Mouse (Mus musculus) limb, embryonic 12.5 days (tissue): ENCODE measurements around the gene Pccb. TPM values are rescaled to one million over a fixed set of nuclear protein-coding genes. Genes with fewer than 3 reads are reported as not detected.

Experiments used
- ATAC-seq: fragments of 200-750 bp; cut with Nextera tagmentation; 2 replicates; pipeline ENCODE4 v1.8.0; 2017; ENCODE audit warnings: low read depth, moderate TSS enrichment; ENCODE audit not compliant: insufficient number of reproducible peaks, insufficient read depth, low FRiP score, low TSS enrichment
- H3K27ac ChIP-seq: fragments of 300-500 bp; sonication (generic); 2 replicates; pipeline ENCODE4 v1.5.1; 2016; ENCODE audit warnings: mild to moderate bottlenecking, moderate library complexity
- H3K27me3 ChIP-seq: fragments of 300-500 bp; sonication (generic); 2 replicates; pipeline ENCODE4 v1.6.1; 2016; ENCODE audit warnings: mild to moderate bottlenecking, moderate library complexity
- H3K36me3 ChIP-seq: fragments of 300-500 bp; sonication (generic); 2 replicates; pipeline ENCODE4 v1.6.1; 2016; ENCODE audit warnings: mild to moderate bottlenecking, moderate library complexity
- H3K4me1 ChIP-seq: fragments of 300-500 bp; sonication (generic); replicated peaks from 2 replicates; pipeline ENCODE4 v1.6.1; 2016
- H3K4me2 ChIP-seq: fragments of 300-500 bp; sonication (generic); 2 replicates; pipeline ENCODE4 v1.6.1; 2016; ENCODE audit warnings: mild to moderate bottlenecking, moderate library complexity
- H3K4me3 ChIP-seq: fragments of 300-500 bp; sonication (generic); replicated peaks from 2 replicates; pipeline ENCODE4 v1.5.1; 2016; ENCODE audit warnings: mild to moderate bottlenecking
- H3K9ac ChIP-seq: fragments of 300-500 bp; sonication (generic); replicated peaks from 2 replicates; pipeline ENCODE4 v1.6.1; 2016; ENCODE audit warnings: mild to moderate bottlenecking, moderate library complexity
- H3K9me3 ChIP-seq: fragments of 300-500 bp; sonication (generic); 2 replicates; pipeline ENCODE4 v1.6.1; 2016; ENCODE audit warnings: mild to moderate bottlenecking, moderate library complexity
- WGBS: fragments of 180-500 bp; shearing (Covaris S2); methylation state at CpG from one replicate; pipeline ENCODE4 v1.1.7; 2016; 5-methylcytosine and 5-hydroxymethylcytosine counted together
- polyA plus RNA-seq: library from polyadenylated mRNA; unstranded; fragments of >200 nt; fragmentation: Nextera tagmentation; extraction: Ambion mirVana; gene quantifications from 2 replicates; pipeline ENCODE4 v1.2.1, GENCODE M21; 2016

The Pccb gene
- polyA plus RNA-seq, 1 experiment from 2014 or later: 21.4 TPM

GRCm38 (mm10) chr9:101042249-101042648 lies 7.6 kb upstream of the Pccb start:
- H3K9me3 ChIP-seq: no peaks in the 10 kb centered on the region
- no peak overlapping the region for H3K27ac ChIP-seq
- no peaks in the 10 kb centered on the region for H3K36me3 ChIP-seq
- no peak overlapping the region for H3K4me3 ChIP-seq
- no peak overlapping the region for H3K4me2 ChIP-seq
- no peak overlapping the region for H3K9ac ChIP-seq
- H3K27me3 ChIP-seq: no peaks in the 10 kb centered on the region
- no peaks in the 10 kb centered on the region for H3K4me1 ChIP-seq
- WGBS: 77% methylated on average over 9 of the region's 9 CpGs
- no peak for ATAC-seq

- no peaks in the 10 kb centered on the region for H3K27me3 ChIP-seq
- no peak overlapping the region for H3K9ac ChIP-seq
- H3K36me3 ChIP-seq: no peaks in the 10 kb centered on the region
- 77% methylated on average over 5 of the region's 5 CpGs for WGBS
- no peak overlapping the region for H3K27ac ChIP-seq
- ATAC-seq: no peak
- no peak overlapping the region for H3K4me3 ChIP-seq
- no peaks in the 10 kb centered on the region for H3K9me3 ChIP-seq
- no peaks in the 10 kb centered on the region for H3K4me1 ChIP-seq
- H3K4me2 ChIP-seq: no peak overlapping the region
Observed at GRCm38 (mm10) chr9:101041508-101041907, 6.8 kb upstream of the Pccb start.

- WGBS: 64% methylated on average over 5 of the region's 5 CpGs
- Histone ChIP-seq H3K9ac (no peak overlapping the region), H3K27me3 (no peaks in the 10 kb centered on the region), H3K36me3 (no peaks in the 10 kb centered on the region), H3K9me3 (no peaks in the 10 kb centered on the region), H3K4me3 (no peak overlapping the region), H3K4me2 (no peak overlapping the region), H3K4me1 (peaks cover 7% of the 10 kb centered on the region), H3K27ac (no peak overlapping the region)
- ATAC-seq: no peak
Observed at GRCm38 (mm10) chr9:101038634-101039033, 3.9 kb upstream of the Pccb start.

- H3K4me2 ChIP-seq: no peak overlapping the region
- WGBS: 37% methylated on average over 7 of the region's 7 CpGs
- no peak overlapping the region for H3K9ac ChIP-seq
- no peak for ATAC-seq
- H3K4me3 ChIP-seq: no peak overlapping the region
- no peaks in the 10 kb centered on the region for H3K27me3 ChIP-seq
- no peak overlapping the region for H3K27ac ChIP-seq
- H3K4me1 ChIP-seq: peaks cover 11% of the 10 kb centered on the region
- H3K9me3 ChIP-seq: no peaks in the 10 kb centered on the region
- no peaks in the 10 kb centered on the region for H3K36me3 ChIP-seq
Observed at GRCm38 (mm10) chr9:101037396-101037795, 2.7 kb upstream of the Pccb start.

GRCm38 (mm10) chr9:101036876-101037275 lies 2.2 kb upstream of the Pccb start:
- peaks cover 2% of the 10 kb centered on the region; the same call in 1 of the 2 replicates for H3K36me3 ChIP-seq
- no peak overlapping the region for H3K4me3 ChIP-seq
- H3K9me3 ChIP-seq: no peaks in the 10 kb centered on the region
- H3K4me2 ChIP-seq: no peak overlapping the region
- no peak overlapping the region for H3K9ac ChIP-seq
- H3K27ac ChIP-seq: no peak overlapping the region
- 86% methylated on average over 2 of the region's 2 CpGs for WGBS
- H3K4me1 ChIP-seq: peaks cover 11% of the 10 kb centered on the region
- ATAC-seq: no peak
- no peaks in the 10 kb centered on the region for H3K27me3 ChIP-seq

- Histone ChIP-seq H3K36me3 (peaks cover 6% of the 10 kb centered on the region; the same call in 1 of the 2 replicates), H3K9me3 (no peaks in the 10 kb centered on the region), H3K27me3 (no peaks in the 10 kb centered on the region), H3K9ac (no peak overlapping the region), H3K4me2 (no peak overlapping the region), H3K4me1 (peaks cover 11% of the 10 kb centered on the region), H3K4me3 (no peak overlapping the region), H3K27ac (no peak overlapping the region)
- 84% methylated on average over 12 of the region's 15 CpGs for WGBS
- ATAC-seq: no peak
Observed at GRCm38 (mm10) chr9:101035836-101036596, 1.3 kb upstream of the Pccb start.

GRCm38 (mm10) chr9:101033761-101034447 lies 794 bp downstream of the Pccb start:
- Histone ChIP-seq H3K27me3 (no peaks in the 10 kb centered on the region), H3K9me3 (no peaks in the 10 kb centered on the region), H3K4me1 (peaks cover 11% of the 10 kb centered on the region), H3K4me3 (peak overlapping the region; percentile 54), H3K9ac (peak overlapping the region; percentile 53), H3K4me2 (peak overlapping the region; percentile 60), H3K27ac (peak overlapping the region; percentile 98), H3K36me3 (peaks cover 14% of the 10 kb centered on the region; the same call in 1 of the 2 replicates)
- ATAC-seq: 0 out of 2 replicates have a peak, but pooled peaks have one; percentile 2
- WGBS: 3% methylated on average over 14 of the region's 14 CpGs

- H3K36me3 ChIP-seq: peaks cover 34% of the 10 kb centered on the region
- peaks cover 9% of the 10 kb centered on the region for H3K9me3 ChIP-seq
- no peak overlapping the region for H3K27ac ChIP-seq
- no peak overlapping the region for H3K9ac ChIP-seq
- H3K4me2 ChIP-seq: no peak overlapping the region
- no peak overlapping the region for H3K4me3 ChIP-seq
- no peaks in the 10 kb centered on the region for H3K27me3 ChIP-seq
- no peak for ATAC-seq
- 96% methylated on average over 10 of the region's 10 CpGs for WGBS
- H3K4me1 ChIP-seq: no peaks in the 10 kb centered on the region
Observed at GRCm38 (mm10) chr9:101018768-101019167, 15.9 kb downstream of the Pccb start.

- Histone ChIP-seq H3K4me3 (no peak overlapping the region), H3K27me3 (no peaks in the 10 kb centered on the region), H3K27ac (no peak overlapping the region), H3K36me3 (peaks cover 26% of the 10 kb centered on the region; the same call in 1 of the 2 replicates), H3K4me2 (no peak overlapping the region), H3K9ac (no peak overlapping the region), H3K4me1 (no peaks in the 10 kb centered on the region), H3K9me3 (peaks cover 8% of the 10 kb centered on the region)
- ATAC-seq: no peak
- WGBS: 71% methylated on average over 15 of the region's 15 CpGs
Observed at GRCm38 (mm10) chr9:101017734-101018516, 16.8 kb downstream of the Pccb start.

- 89% methylated on average over 9 of the region's 9 CpGs for WGBS
Observed at GRCm38 (mm10) chr9:101015324-101015723, 19.4 kb downstream of the Pccb start.

GRCm38 (mm10) chr9:101012433-101012832 lies 22.3 kb downstream of the Pccb start:
- no peaks in the 10 kb centered on the region for H3K27me3 ChIP-seq
- H3K36me3 ChIP-seq: peaks cover 23% of the 10 kb centered on the region
- WGBS: 82% methylated on average over 10 of the region's 10 CpGs
- no peak overlapping the region for H3K4me2 ChIP-seq
- no peak for ATAC-seq
- peaks cover 8% of the 10 kb centered on the region for H3K9me3 ChIP-seq
- no peaks in the 10 kb centered on the region for H3K4me1 ChIP-seq
- H3K9ac ChIP-seq: no peak overlapping the region
- H3K27ac ChIP-seq: no peak overlapping the region
- H3K4me3 ChIP-seq: no peak overlapping the region

More at GRCm38 (mm10) chr9:101015324-101015723, 19.4 kb downstream of the Pccb start:
- Histone ChIP-seq H3K4me2 (no peak overlapping the region), H3K4me3 (no peak overlapping the region), H3K36me3 (peaks cover 22% of the 10 kb centered on the region), H3K4me1 (no peaks in the 10 kb centered on the region), H3K27ac (no peak overlapping the region), H3K27me3 (no peaks in the 10 kb centered on the region), H3K9ac (no peak overlapping the region), H3K9me3 (peaks cover 8% of the 10 kb centered on the region)
- ATAC-seq: no peak
